Mouse (Mus musculus) G1E-ER4 (cell line): ENCODE results near the gene Vmn1r20. TPM values are rescaled to one million over a fixed set of nuclear protein-coding genes. Genes with fewer than 3 reads are reported as not detected.
"Not testable (repeated sequence)": the region's sequence is repeated elsewhere in the genome, so short reads cannot be mapped to it uniquely, and the experiment has no call there.

Source experiments
- GATA1 ChIP-seq: IDR thresholded peaks from one replicate; pipeline ENCODE4 v1.8.0; 2012; ENCODE audit warnings: low read length, inconsistent platforms
- polyA plus RNA-seq: library from polyadenylated mRNA; stranded (reverse); fragments of >175 nt; gene quantifications from 2 replicates; pipeline ENCODE4 v1.2.3, GENCODE M21; 2012

Gene Vmn1r20
- polyA plus RNA-seq: not detected in 2 replicates

DNA sequence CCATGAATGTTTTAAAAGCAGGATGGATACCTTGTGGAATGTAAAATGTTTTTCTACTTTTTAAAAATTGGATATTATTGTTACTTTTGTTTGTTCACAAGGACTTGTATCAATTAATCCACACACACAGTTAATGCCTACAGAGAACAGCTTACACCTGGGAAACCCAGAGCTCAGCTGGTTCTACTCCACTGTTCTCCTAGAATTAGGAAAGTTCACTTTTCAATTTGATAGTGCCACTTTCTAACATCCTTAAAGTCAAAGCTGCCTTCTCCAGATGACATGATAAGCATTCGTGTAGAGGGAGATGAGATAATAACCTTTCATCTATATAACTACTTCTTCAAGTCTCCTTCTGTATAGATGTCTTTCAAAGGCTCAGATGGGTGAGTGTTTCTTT is at the start of gene Vmn1r20:
Gene Vmn1r20, plus strand, starts transcription at position 301 of the 400 bp plus-strand sequence.
- no peak for TF ChIP-seq GATA1

DNA sequence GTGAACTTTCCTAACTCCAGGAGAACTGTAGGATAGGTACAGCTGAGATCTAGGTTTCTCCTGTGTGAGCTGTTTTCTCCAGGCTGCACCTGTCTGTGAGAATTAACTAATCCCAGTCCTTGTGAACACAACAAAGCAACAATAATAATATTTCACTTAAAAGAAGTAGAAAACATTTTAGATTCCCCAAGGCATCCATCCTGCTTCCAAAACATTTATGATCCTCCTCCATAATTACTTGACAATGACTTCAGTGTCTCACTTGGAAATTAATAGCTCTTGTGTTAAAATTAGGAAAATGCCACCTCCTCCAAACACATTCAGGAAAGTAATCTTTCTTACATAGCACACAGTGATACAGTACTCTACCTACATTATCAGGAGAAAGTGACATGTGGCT is 33.0 kb upstream of the Vmn1r20 start, which contains the start of gene Vmn1r18:
Gene Vmn1r18, minus strand, starts transcription at position 101 of the 400 bp plus-strand sequence.
- no peak for TF ChIP-seq GATA1

DNA sequence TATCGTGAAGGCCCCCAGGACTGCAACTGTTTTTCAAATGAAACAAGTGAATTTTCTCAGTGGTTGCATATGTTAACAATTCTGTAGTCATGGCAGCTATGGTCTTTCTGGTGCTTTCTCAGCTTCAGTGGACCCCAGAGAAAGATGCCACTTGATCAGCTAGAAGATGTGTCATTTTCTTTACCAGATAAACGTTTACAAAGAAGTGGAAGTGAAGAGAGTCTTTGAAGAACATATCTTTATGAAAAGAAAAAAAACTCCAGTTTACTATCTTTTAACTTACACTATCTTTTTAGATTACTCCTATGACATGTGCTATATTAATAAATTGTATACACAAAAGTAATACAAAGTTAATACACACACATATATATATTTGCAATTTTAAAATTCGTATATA is 25.2 kb upstream of the Vmn1r20 start, which contains the start of gene Vmn1r19:
Gene Vmn1r19, plus strand, starts transcription at position 301 of the 400 bp plus-strand sequence.
- TF ChIP-seq GATA1: not testable (repeated sequence)

DNA sequence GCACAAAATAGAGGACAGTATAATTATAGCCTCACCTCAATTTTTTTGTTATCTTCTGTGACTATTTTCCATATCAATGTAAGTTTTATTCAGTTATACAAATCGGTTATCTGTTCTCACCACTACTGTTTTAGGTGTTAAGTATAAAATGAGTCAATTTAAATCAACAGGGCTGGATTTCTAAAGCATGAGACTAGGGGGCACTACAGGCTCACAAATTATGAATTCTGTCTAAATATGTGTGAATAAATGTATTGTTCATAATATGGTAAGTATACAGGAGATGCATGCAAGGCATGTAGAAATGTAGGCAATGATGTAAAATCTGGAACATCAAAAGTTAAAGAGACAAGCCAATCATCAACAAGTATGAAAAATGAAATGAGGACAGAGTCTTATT is 2.5 kb downstream of the Vmn1r20 start:
- TF ChIP-seq GATA1: no peak

Other genes with a start within 250 kb of the Vmn1r20 start
- gene Vmn1r13, start 225.6 kb upstream of the Vmn1r20 start, polyA plus RNA-seq: not detected in 2 replicates
- not detected in 2 replicates for gene Vmn1r14, start 197.2 kb upstream of the Vmn1r20 start, polyA plus RNA-seq
- gene Vmn1r15, start 171.0 kb upstream of the Vmn1r20 start, polyA plus RNA-seq: not detected in 2 replicates
- not detected in 2 replicates for gene Vmn1r16, start 99.4 kb upstream of the Vmn1r20 start, polyA plus RNA-seq
- gene Vmn1r17, start 65.2 kb upstream of the Vmn1r20 start, polyA plus RNA-seq: not detected in 2 replicates
- not detected in 2 replicates for gene Vmn1r18, start 33.1 kb upstream of the Vmn1r20 start, polyA plus RNA-seq
- gene Vmn1r19, start 25.1 kb upstream of the Vmn1r20 start, polyA plus RNA-seq: not detected in 2 replicates
- gene Ppm1k, start 106.5 kb downstream of the Vmn1r20 start, polyA plus RNA-seq: not detected in 2 replicates
- 0.12 TPM in 1 of 2 replicates, not detected in the other for gene Herc6, start 152.1 kb downstream of the Vmn1r20 start, polyA plus RNA-seq